Mouse (Mus musculus) heart, postnatal 0 days (tissue): ENCODE data around the gene Fgfr2.

Experiments
- CTCF ChIP-seq: IDR thresholded peaks from 2 replicates; pipeline ENCODE4 v1.5.1; 2016; ENCODE audit warnings: antibody characterized with exemption, control low read depth, low read depth
- EP300 ChIP-seq: IDR thresholded peaks from 2 replicates; pipeline ENCODE4 v1.6.1; 2016; ENCODE audit warnings: antibody characterized with exemption, low read depth

GRCm38 (mm10) chr7:130510243-130510642 is 2612.9 kb downstream of the Fgfr2 start:
- TF ChIP-seq CTCF (no peak), EP300 (no peak)
